Mouse (Mus musculus): ENCODE measurements around the gene Shpk.

- TF ChIP-seq GATA1 (IDR thresholded peaks at IDR 0.05; ENCODE audit: borderline replicate concordance, low read length) (no peak), FLI1 (IDR thresholded peaks at IDR 0.05; ENCODE audit: low read length) (no peak)
Measured at GRCm38 (mm10) chr11:73161616-73162015, 37.6 kb upstream of the Shpk start.

All from megakaryocyte, embryonic 14.5 days (primary cell).